Mouse (Mus musculus) liver, adult 2 months (tissue): ENCODE measurements around the gene Syt6.

ENCODE experiments used
- CTCF ChIP-seq: fragments of 200-500 bp; IDR thresholded peaks from 2 replicates; pipeline ENCODE4 v1.5.1; 2011; ENCODE audit warnings: low read depth, low read length, control low read depth
- POLR2A ChIP-seq: fragments of 200-500 bp; IDR thresholded peaks from 2 replicates; pipeline ENCODE4 v1.6.1; 2011; ENCODE audit warnings: low read length, control low read depth; ENCODE audit not compliant: insufficient read depth; ENCODE audit errors: extremely low read depth

- TF ChIP-seq POLR2A (no peak), CTCF (no peak)
Observed at GRCm38 (mm10) chr3:103624591-103625051, 49.6 kb downstream of the Syt6 start.
